Mouse (Mus musculus) cerebellum, adult 9-10 months (tissue): ENCODE data around the gene Mad2l2.

Experiments used
- DNase-seq: peaks from one replicate; pipeline ENCODE4 v3.0.0; 2022

Gene Mad2l2

DNA sequence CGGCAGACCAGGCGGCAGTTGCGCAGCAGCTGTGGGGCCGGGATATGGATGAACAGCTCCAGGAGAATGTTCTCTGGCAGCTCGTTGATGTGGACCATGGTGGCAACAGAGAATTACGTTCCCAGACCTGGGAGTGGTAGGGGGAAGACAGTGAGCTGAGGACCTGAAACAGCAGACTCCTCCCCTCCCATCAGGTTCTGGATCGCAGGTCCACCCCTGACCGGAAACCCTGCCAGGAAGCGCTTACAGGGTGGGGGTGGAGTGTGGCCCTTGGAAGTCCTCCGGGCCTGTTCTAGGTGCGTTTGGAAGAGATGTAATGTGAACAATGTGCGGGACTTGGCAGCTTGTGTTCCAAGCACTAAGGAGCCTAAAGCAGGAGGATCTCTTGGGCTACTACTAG is 19.4 kb downstream of the Mad2l2 start:
- DNase-seq = peak; percentile 43

DNA sequence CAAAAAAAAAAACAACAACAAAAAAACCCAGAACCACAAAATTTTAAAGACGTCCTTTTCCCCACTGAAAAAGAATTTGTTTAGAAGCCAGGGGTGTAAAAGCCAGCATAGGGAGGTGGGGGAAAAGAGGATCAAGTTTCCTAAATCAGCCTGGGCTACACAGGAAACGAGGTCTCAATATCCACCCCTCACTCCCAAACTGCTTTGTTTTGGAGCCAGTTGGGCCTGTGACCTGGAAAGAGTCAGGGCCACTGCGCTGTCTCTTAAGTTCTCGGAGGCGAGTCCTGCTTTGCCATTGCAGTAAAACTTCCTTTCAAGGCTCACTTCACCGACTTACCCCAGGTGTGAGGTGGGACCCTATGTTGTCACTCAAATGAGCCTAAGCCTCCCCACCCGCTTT is 20.1 kb downstream of the Mad2l2 start:
- DNase-seq = no peak

DNA sequence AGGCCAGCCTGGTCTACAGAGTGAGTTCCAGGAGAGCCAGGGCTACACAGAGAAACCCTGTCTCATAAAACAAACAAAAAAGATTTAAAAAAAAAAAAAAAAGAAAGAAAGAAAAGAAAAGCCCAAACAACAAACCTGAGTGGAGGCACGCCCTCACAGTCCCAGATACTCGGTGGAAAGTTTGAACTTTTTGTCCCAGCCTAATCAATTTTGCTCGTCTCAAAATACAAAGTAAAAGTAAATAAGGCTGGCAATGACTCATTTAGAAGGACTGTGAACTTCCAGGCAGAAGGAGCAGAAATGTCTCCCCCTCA is 20.7 kb downstream of the Mad2l2 start:
- peak; percentile 34 for DNase-seq

DNA sequence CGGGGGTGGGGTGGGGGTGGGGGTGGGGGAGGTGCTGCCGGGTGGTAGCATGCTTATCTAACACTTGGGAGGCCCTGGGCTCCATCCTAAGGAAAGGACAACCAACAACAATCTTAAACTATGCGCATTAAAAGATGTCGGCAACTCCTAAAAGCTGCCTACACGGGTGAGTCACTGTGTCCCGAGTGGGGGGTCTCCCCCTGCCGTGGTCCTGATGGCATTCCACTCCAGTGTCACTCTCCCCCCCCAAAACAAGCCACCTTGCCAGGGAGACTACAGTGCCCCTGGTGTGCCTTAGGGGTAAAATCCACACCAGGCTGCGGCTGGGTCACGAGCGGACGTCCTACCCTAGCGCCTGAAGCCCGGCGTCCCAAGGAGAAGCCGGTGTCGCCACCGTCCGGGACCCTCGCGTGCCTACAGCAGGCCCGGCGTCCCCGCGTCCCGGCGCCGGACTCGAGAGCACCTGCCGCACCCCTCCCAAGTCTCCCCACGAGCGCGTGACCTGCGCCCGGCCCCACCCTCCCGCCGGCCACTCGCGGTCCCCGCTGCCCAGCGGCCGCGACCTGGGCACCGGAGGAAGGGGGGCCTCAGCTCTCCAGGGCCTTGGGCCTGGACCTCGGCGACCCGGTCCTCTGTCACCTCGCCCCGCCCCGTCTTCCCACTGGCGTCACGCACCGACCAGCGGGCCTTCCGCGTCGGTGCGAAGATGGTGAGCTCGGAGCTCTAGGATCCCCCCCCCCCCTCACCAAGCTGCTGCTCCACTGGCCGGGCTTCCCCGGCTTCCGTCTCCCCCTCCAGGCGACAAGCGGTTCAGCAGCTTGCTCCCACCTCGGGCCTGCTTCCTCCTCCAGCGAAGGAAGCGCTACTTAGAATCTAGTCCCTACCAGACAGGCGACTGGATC is 21.3 kb downstream of the Mad2l2 start, which contains the start of gene Fbxo6:
Gene Fbxo6 (minus strand): TSS at position 874 of the 902 bp plus-strand sequence.
- peak; percentile 86 for DNase-seq

DNA sequence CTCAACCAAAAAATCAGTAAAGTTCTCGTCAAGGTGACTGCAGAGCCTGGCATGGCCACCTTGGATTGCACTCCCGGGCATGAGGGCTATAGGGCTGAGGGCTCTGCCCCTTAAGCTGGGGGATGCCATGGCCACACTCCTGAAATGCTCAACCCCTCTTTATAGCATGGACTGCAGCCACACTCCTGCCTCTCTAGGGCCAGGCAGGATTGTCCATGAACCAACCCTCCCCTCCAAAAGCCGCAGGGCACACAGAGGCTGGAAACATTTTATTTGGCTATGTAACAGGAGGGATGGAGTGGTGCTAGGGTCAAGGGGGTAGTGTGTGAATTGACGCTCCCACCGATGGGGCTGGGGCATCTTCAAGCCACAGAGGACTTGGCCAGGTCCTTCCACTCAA is 22.4 kb downstream of the Mad2l2 start:
- DNase-seq = peak; percentile 46

DNA sequence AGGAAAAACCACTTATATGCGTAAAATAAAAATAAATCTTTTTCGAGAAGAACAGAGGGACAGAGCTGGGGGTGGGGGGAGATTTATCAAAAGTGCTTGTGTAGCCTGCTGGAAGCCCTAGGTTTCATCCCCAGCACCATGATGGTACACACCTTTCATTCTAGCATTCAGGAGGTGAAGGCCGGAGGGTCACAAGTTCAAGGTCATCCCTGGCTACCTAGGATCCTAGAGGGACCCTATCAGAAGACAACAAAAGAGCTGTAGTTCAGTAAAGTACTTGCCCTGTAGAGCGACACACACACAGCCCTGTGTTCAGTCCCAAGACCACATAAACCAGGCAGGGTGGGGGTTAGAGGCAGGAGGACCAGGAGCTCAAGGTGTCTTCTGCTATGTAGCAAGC is 23.8 kb downstream of the Mad2l2 start:
- DNase-seq = peak; percentile 36

DNA sequence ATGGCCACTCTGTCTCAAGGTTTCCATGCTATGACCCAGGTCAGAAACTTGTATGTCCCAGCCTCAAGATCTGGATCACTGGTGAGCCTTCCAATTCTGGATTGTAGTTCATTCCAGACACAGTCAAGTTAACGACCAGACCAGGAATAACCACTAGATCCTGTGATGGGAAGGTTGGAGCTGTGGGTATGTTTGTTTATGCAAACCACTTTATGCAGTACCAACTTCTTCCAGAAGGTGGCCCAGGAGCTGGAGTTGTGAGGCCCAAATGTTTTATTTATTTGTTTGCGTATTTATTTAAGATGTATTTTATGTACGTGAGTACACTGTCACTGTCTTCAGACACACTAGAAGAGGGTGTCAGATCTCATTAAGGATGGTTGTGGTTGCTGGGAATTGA is 24.8 kb downstream of the Mad2l2 start:
- DNase-seq = peak; percentile 72

DNA sequence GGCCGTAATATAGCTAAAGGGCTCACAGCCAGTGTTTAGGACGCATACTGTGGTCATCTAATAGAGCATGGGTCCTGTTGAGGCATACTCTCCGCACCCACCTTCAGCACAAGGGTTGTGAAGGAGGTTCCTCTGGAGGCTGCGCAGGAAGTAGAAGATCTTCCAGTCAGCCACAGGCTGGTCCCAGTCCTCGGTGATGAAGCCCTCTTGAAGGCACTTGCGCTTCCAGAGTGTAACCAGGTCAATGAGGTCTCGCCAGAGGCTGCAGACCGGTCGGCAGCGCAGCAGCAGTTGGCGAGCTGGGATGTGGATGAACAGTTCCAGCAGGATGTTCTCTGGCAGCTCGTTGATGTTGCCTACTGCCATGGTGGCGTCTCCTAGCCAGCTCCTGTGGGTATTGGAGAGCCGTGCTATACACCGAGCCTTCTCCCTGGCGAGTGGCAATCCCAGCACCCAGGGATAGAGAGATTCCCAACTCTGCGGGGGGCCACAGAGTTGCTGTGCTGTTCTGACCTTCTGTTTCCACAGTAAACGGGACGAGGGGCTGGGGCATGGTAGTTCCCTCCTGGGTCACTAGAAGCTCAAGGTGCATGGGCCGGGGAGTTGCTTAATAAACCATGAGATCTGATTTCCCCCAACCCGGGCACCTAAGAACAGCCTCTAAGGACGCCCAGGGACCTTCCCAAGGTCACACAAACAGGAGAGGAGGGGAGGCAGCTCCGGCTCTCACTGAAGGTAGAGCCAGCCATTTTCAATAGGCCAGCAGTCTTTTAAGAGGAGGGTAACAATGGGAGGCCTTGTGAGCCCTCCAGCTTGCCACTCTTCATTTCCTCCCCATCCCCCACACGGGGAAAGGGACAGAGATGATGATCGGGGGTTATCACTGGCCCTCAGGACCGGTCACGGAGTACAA is 28.5 kb downstream of the Mad2l2 start:
- DNase-seq = peak; percentile 76

DNA sequence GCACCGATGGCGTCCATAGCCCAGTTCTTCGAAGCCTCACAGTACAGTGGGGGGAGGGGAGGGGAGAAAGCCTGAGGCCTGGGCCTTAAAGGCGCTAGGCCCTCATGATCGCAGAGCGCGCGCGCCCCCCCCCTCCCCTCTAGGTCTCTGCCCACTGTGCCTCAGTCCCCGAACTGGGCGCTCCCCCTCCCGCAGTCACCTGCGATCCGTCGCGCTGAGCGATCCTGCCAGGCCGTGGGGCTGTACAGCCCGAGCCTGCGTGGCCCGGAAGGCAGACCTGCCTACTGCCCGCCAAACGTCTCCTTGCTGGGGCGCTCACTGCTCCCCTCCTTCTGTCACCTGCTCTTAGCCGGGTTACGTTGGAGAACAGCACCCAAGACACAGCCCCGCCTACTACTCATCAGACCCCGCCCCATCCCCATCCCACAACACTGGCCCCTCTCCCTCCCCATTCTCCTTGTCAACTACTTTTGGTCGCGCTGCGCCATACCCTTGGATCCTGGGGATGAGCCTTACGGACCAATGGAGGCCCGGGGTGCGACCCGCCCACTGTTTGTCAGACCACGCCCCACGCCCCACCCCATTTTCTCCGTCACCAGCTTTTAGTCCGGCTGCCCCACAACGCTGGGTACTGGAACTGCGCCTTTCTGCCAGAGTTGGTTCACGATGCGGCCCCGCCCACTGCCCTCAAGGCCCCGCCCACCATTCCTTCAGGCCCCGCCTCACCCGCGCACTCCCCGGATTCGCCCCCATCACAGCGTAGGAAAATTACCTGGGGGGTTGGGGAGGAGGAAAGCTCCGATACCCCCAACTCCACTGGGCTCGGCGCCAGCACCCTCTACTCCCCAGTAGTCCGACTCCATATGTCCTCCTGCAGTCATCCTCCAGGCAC is 29.6 kb downstream of the Mad2l2 start:
- DNase-seq = peak; percentile 98

DNA sequence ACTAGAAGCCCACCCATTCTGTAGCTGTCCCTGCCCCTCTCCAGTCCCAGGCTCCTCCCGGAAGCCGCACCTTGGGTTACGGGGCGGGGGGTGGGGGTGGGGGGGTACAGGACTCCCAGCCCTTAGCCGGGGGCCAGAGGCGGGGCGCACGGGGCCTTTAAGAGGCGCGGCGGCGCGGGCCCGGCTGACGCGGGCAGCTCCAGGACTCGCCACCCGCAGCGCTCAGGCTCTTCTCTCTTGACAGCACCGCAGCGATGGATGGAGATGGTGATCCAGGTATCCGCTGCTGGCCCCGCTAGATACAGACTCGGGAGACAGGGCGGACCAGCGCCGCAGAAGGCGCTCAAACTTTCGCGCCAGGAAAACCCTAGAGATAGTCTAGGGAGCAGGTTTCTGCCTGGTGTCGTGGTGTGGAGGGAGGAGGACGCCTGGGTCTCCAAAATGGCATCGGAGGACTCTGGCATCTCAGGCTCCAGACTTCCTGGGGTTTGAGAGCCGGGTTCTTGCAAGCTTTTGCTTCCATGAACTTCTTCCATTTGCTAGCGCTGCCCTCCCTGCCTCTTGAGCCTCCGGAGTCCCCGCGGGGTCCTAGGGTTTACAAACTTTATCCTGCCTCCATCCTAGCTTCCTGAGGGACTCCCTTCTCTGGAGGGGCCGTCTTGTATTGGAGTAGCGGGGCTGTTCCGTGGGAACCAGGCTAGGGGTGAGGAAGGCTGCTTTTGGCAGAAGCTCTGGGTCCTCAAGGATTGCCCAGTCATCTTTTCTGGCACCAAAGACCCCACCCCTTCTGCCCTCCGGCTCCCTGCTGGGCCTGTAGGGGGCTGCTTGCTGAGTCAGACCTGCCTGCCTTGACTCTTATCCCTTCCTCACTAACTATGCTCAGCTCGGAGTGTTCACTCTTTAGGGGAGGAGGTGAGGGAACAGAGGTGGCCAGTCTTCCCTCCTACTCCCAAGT is 30.5 kb downstream of the Mad2l2 start, which contains the start of the genes Fbxo44 and Fbxo2:
Gene Fbxo44 (minus strand): TSS at position 47 of the 955 bp plus-strand sequence.
Gene Fbxo2 (plus strand): TSS at position 186 of the 955 bp plus-strand sequence.
- peak; percentile 76 for DNase-seq

DNA sequence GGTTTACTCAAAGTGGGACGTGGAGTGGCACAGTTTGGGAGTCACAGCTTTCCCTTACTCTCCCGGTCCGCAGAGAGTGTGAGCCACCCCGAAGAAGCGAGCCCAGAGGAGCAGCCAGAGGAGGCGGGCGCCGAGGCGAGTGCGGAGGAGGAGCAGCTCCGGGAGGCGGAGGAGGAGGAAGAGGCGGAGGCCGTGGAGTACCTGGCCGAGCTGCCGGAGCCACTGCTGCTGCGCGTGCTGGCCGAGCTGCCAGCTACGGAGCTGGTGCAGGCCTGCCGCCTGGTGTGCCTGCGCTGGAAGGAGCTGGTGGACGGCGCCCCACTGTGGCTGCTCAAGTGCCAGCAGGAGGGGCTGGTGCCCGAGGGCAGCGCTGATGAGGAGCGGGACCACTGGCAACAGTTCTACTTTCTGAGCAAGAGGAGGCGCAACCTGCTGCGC is 33.8 kb downstream of the Mad2l2 start:
- DNase-seq = peak; percentile 61

DNA sequence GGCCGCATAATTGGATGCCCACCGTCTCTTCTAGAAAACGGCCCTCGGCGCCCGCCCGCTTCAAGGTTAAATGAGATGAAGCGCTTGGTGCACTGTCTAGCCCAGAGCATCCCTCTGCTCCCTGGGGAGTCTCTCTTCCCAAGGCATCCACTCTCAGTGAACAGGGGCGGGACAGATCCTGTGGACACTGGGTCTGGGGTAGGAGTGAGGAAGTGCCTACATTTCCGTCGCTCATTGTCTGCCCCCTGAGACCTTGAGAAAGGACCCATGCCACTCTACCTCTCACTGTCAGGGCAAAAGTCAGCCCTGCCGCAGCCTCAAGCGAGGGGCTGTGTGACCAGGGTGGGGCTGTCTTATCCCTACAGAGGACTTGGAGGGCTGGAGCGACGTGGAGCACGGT is 34.3 kb downstream of the Mad2l2 start:
- DNase-seq = no peak

DNA sequence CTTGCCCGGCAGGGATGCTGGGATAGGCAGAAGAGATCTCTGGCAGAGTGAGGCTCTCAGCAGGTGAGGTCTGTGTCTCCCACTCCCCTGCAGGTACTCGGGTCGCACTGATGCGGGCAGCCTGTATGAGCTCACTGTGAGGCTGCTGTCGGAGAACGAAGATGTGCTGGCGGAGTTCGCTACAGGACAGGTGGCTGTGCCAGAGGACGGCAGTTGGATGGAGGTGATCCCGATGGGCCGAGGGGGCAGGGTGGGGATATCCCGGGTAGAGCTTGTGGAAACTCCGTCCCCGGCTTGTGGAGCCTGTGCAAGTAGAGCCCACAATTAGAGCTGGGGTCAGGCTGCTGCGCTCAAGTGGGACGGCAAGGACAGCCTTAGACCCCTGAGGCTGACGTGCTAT is 35.4 kb downstream of the Mad2l2 start:
- peak; percentile 34 for DNase-seq

DNA sequence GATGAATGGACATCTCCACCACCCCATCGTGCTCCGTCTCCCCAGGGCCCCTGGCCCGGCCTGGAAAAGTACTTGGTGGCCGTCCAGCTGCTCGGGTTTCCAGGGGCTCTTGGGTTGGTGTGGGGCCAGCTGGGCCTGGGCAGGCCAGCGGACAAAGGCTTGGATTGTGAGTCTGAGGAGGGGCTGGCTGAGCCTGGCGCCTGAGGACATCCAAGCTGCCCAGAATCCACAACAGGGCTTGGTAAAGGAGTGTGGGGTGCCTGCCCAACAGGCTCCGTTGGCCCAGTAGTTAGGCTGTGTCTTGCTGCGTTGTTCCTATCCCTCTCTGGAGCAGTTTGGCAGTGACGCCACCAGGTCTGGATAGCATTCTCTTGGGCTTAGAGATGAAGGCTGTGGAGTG is 36.2 kb downstream of the Mad2l2 start:
- peak; percentile 72 for DNase-seq

DNA sequence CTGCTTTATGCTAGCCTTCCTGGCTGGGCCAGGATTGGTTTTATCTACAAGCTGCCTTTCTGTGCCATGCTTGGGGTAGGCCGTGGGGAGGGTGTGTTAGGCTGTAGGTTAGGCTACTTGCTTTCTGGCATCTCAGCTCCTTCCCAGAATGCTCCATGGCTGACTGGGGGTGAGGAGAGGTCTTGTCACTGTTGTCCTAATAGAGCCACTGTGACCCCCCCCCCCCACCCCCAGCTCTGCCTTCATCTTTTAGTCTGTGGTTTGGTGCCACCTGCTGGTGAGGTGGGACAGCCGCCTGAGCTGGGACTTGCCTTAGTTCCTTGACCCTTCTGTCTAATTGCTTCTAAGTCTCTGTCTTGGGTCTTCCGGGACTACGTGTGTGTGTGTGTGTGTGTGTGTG is 36.8 kb downstream of the Mad2l2 start:
- DNase-seq = peak; percentile 79

DNA sequence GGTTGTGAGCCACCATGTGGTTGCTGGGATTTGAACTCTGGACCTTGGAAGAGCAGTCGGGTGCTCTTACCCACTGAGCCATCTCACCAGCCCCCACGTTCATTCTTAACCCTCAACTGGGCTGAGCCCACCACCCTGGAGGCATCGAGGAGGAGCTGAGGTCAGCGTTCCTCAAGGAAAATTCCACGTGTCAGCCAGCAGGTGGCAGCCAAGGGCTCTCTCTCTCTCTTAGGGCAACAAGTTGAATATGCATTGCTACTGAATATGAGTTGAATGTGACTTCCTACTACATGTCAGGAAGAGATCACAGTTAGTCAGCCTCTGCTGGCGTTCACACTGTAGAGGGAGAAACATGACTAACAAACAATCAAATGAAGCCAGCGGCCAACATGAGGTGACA is 38.1 kb downstream of the Mad2l2 start:
- DNase-seq = peak; percentile 62

DNA sequence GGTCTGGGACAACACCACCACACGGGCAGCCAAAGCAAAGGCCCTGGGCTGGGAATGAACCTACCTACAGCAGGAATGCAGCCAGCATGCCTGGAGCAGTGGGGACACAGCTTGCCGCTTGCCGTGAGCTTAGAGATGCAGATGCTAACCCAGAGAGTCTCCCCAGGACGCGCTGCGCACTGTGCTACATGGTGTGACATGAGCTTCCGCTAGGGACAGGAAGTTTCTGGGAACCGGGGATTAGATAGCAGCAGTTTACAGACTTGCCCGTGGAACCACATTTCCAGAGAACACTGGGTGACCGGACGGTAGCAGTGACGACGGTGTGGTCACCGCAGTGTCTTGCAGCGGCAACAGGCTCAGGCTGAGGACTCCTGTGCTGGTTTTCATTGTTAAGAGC is 39.4 kb downstream of the Mad2l2 start:
- DNase-seq = peak; percentile 21

DNA sequence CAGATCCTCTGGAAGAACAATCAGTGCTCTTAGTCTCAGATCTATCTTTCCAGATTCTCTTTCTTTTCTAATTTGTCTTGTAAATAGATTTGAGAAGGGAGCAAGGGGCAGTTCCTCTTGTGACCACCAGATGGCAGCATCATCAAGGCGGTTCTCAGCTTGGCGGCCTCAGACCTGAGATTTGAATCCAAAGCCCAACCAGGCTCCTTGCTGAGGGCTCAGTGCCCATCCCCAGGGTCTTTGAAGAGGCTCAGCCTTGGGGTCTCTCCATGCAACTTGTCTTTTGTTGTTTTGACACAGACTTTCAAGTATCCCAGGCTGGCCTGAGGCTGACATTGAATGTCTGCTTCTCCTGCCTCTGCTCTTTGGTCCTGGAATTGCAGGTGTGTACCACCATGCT is 40.7 kb downstream of the Mad2l2 start:
- peak; percentile 73 for DNase-seq

DNA sequence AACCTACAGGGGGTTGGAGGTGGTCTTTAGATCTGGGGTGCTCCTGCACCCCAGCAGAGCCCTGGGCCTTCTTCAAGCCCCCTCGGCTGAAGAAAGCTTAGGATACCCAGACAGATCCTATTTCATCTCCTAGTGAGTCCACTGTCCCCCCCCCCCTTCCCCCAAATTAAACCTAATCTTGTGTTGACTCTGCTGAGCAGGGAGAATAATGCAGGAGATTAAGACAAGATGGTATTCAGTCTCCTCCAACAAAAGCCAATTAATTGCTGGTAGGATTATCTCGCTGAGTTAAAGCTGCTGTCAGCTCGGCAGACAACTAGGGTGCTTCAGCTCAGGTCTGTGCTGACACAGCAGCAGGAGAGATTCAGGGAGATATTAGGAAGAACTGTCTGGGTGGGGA is 41.1 kb downstream of the Mad2l2 start:
- DNase-seq = no peak

DNA sequence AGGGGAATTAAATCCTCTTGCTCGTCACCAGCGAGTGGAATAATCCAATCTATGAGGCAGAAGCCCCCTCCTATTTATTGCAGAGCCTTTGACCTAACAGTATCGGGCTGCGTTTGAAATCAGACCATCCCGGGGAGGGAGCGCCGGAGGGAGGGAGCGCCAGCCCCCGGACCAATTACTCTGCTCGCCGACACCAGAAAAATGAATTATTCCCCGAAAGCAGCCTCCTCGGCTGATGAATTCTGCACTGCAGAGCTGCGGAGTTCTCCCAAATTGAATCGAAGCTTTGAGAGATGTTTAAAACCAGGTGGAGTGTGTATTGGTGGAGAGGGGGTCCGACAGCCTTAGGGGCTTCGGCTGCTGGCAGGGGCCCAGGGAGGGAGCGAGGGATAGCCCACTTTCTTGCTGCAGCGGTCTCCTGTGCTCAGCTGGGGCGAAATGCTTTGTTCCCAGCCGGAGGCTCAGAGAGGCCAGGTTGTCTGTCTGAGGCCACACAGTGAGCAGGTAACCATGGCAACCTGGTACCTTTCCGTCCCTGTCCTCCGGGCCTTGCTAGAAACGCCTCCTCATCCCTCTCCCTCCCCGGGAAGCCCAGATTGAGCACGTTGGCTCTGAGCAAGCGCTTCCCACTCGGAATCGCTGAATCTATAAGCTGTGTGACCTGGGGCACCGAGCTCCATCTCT is 43.8 kb downstream of the Mad2l2 start:
- peak; percentile 72 for DNase-seq

DNA sequence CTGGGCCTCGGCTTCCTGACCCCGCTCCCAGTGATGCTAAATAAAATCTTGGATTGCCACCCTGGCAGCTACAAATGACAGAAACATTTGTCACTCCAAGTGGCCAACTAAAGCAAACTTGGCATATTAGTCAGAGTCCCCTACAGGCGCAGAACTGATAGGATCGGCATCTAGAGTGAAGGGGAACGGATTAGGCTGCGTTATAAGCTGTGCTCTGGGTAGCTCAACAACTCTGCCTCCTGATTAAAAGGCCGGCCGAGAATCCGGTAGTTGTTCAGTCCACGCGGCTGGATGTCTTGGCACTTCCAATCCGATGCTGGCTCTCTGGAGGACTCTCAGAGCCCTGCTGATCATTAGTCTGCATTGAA is 44.3 kb downstream of the Mad2l2 start:
- DNase-seq = no peak
